Mouse (Mus musculus): Measurements from ENCODE around the gene Mknk1. TPM values are rescaled to one million over a fixed set of nuclear protein-coding genes. Genes with fewer than 3 reads are reported as not detected.
A peak's percentile ranks its signal among the peaks of the same experiment; 100 is the strongest.

The Mknk1 gene
- 23.5 and 30.9 TPM in 2 replicates for polyA plus RNA-seq (2011; ENCODE audit: insufficient read length, low read depth, missing spikeins)

- Histone ChIP-seq H3K4me3 (ENCODE audit: insufficient read depth, low read length) (peak within 1 kb of the TSS; percentile 78), H3K4me1 (ENCODE audit: control insufficient read depth, insufficient read depth, low read length) (no peaks in the 10 kb centered on the region), H3K27ac (ENCODE audit: insufficient read depth, low read length) (no peak within 1 kb of the TSS)
- no peak for TF ChIP-seq CTCF (IDR thresholded peaks at IDR 0.05; ENCODE audit: borderline replicate concordance, insufficient read depth, low read length)
- TF ChIP-seq POLR2A (IDR thresholded peaks at IDR 0.05; ENCODE audit: low read depth, low read length): peak; percentile 65
Observed at GRCm38 (mm10) chr4:115838696-115839641, at the start of gene Mknk1. Mknk1 (plus strand) TSS chr4:115839198.

GRCm38 (mm10) chr4:115790864-115791263 lies 48.1 kb upstream of the Mknk1 start:
- Histone ChIP-seq H3K4me1 (ENCODE audit: control insufficient read depth, insufficient read depth, low read length) (no peaks in the 10 kb centered on the region), H3K4me3 (ENCODE audit: insufficient read depth, low read length) (no peak overlapping the region), H3K27ac (ENCODE audit: insufficient read depth, low read length) (no peak overlapping the region)
- TF ChIP-seq POLR2A (IDR thresholded peaks at IDR 0.05; ENCODE audit: low read depth, low read length) (no peak), CTCF (IDR thresholded peaks at IDR 0.05; ENCODE audit: borderline replicate concordance, insufficient read depth, low read length) (no peak)

DNA sequence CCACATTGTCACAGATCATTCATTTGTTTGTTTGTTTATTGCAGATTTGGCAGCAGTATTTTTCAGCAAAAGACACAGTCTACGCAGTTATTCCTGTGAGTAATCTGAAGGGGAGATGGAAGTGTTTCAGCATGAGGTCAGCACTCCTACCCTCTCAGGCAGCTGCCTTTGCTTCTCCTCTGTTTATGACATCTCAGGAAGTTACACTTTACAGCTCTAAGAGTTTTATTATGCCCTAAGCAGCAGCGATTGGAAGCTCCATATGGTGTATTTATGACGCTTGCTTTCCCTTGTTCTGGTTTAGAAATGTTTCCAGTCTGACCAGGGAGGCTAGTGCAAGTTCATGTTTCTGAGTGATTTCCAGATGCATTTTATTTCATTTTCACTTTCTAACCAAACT lies 43.6 kb upstream of the Mknk1 start:
- H3K4me1 ChIP-seq (ENCODE audit: control insufficient read depth, insufficient read depth, low read length): no peaks in the 10 kb centered on the region
- no peak overlapping the region for H3K4me3 ChIP-seq (ENCODE audit: insufficient read depth, low read length)
- no peak overlapping the region for H3K27ac ChIP-seq (ENCODE audit: insufficient read depth, low read length)
- TF ChIP-seq POLR2A (IDR thresholded peaks at IDR 0.05; ENCODE audit: low read depth, low read length) (no peak), CTCF (IDR thresholded peaks at IDR 0.05; ENCODE audit: borderline replicate concordance, insufficient read depth, low read length) (no peak)

GRCm38 (mm10) chr4:115799981-115800380 lies 39.0 kb upstream of the Mknk1 start:
- TF ChIP-seq POLR2A (IDR thresholded peaks at IDR 0.05; ENCODE audit: low read depth, low read length): no peak
- Histone ChIP-seq H3K4me3 (ENCODE audit: insufficient read depth, low read length) (no peak overlapping the region), H3K27ac (ENCODE audit: insufficient read depth, low read length) (no peak overlapping the region), H3K4me1 (ENCODE audit: control insufficient read depth, insufficient read depth, low read length) (no peaks in the 10 kb centered on the region)

GRCm38 (mm10) chr4:115812326-115812725 lies 26.7 kb upstream of the Mknk1 start:
- Histone ChIP-seq H3K27ac (ENCODE audit: insufficient read depth, low read length) (no peak overlapping the region), H3K4me3 (ENCODE audit: insufficient read depth, low read length) (no peak overlapping the region), H3K4me1 (ENCODE audit: control insufficient read depth, insufficient read depth, low read length) (no peaks in the 10 kb centered on the region)
- TF ChIP-seq CTCF (IDR thresholded peaks at IDR 0.05; ENCODE audit: borderline replicate concordance, insufficient read depth, low read length) (no peak), POLR2A (IDR thresholded peaks at IDR 0.05; ENCODE audit: low read depth, low read length) (no peak)

DNA sequence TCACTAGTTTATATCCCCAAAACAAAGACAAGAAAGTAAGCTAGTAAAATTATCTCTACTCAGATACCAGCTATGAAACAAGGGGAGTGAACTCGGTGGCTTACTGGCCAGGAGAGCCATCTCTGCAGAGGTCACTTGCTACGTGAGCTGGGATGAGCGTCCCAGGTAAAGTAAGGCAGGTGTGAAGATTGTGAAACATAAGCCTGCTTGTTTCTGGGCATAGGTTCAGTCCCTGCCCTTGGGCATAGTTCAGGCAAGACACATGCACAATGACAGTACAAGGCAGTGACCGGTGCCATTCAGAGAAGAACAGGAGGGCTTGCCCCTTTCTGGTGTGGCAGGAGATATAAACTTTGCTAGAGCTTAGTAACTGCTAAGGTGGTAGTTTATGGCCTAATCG lies 23.4 kb upstream of the Mknk1 start:
- Histone ChIP-seq H3K4me3 (ENCODE audit: insufficient read depth, low read length) (no peak overlapping the region), H3K4me1 (ENCODE audit: control insufficient read depth, insufficient read depth, low read length) (no peaks in the 10 kb centered on the region), H3K27ac (ENCODE audit: insufficient read depth, low read length) (no peak overlapping the region)
- TF ChIP-seq CTCF (IDR thresholded peaks at IDR 0.05; ENCODE audit: borderline replicate concordance, insufficient read depth, low read length) (no peak), POLR2A (IDR thresholded peaks at IDR 0.05; ENCODE audit: low read depth, low read length) (no peak)

- TF ChIP-seq POLR2A (IDR thresholded peaks at IDR 0.05; ENCODE audit: low read depth, low read length): no peak
- TF ChIP-seq CTCF (IDR thresholded peaks at IDR 0.05; ENCODE audit: borderline replicate concordance, insufficient read depth, low read length): no peak
- H3K4me3 ChIP-seq (ENCODE audit: insufficient read depth, low read length): no peak overlapping the region
- peaks cover 3% of the 10 kb centered on the region; the same call in 1 of the 2 replicates for H3K4me1 ChIP-seq (ENCODE audit: control insufficient read depth, insufficient read depth, low read length)
- no peak overlapping the region for H3K27ac ChIP-seq (ENCODE audit: insufficient read depth, low read length)
Observed at GRCm38 (mm10) chr4:115820199-115820598, 18.8 kb upstream of the Mknk1 start.

GRCm38 (mm10) chr4:115820944-115821343 lies 18.1 kb upstream of the Mknk1 start:
- TF ChIP-seq CTCF (IDR thresholded peaks at IDR 0.05; ENCODE audit: borderline replicate concordance, insufficient read depth, low read length) (no peak), POLR2A (IDR thresholded peaks at IDR 0.05; ENCODE audit: low read depth, low read length) (no peak)

GRCm38 (mm10) chr4:115821431-115821830 lies 17.6 kb upstream of the Mknk1 start:
- TF ChIP-seq POLR2A (IDR thresholded peaks at IDR 0.05; ENCODE audit: low read depth, low read length): no peak
- Histone ChIP-seq H3K27ac (ENCODE audit: insufficient read depth, low read length) (no peak overlapping the region), H3K4me3 (ENCODE audit: insufficient read depth, low read length) (no peak overlapping the region), H3K4me1 (ENCODE audit: control insufficient read depth, insufficient read depth, low read length) (peaks cover 3% of the 10 kb centered on the region; the same call in 1 of the 2 replicates)

More at GRCm38 (mm10) chr4:115820944-115821343, 18.1 kb upstream of the Mknk1 start:
- peaks cover 3% of the 10 kb centered on the region; the same call in 1 of the 2 replicates for H3K4me1 ChIP-seq (ENCODE audit: control insufficient read depth, insufficient read depth, low read length)
- no peak overlapping the region for H3K4me3 ChIP-seq (ENCODE audit: insufficient read depth, low read length)
- no peak overlapping the region for H3K27ac ChIP-seq (ENCODE audit: insufficient read depth, low read length)

GRCm38 (mm10) chr4:115821928-115822327 lies 17.1 kb upstream of the Mknk1 start:
- no peak overlapping the region for H3K4me3 ChIP-seq (ENCODE audit: insufficient read depth, low read length)
- TF ChIP-seq POLR2A (IDR thresholded peaks at IDR 0.05; ENCODE audit: low read depth, low read length): no peak
- no peak for TF ChIP-seq CTCF (IDR thresholded peaks at IDR 0.05; ENCODE audit: borderline replicate concordance, insufficient read depth, low read length)
- peaks cover 3% of the 10 kb centered on the region; the same call in 1 of the 2 replicates for H3K4me1 ChIP-seq (ENCODE audit: control insufficient read depth, insufficient read depth, low read length)

More at GRCm38 (mm10) chr4:115821928-115822327, 17.1 kb upstream of the Mknk1 start:
- H3K27ac ChIP-seq (ENCODE audit: insufficient read depth, low read length): no peak overlapping the region
